Comparison of ENCODE assay signal across 17 mouse cellular contexts in genomic region chr10:51926644-51927043, GRCm38 (mm10).
"Had no signal": no experiment of that assay in that cellular context is flagged by ENCODE, and none has a peak within 500 bp of the region (broad histone marks: within the 10 kb centered on the region; RNA-seq: fewer than 3 reads in every experiment).

No protein-coding gene starts in this region.

- H3K27me3 ChIP-seq: liver, embryonic 13.5 days; liver, embryonic 15.5 days; lung, embryonic 15.5 days; megakaryocyte, embryonic 14.5 days; midbrain, embryonic 13.5 days; midbrain, embryonic 15.5 days; neural tube, embryonic 12.5 days; stomach, embryonic 15.5 days had no signal

- H3K9me3 ChIP-seq: liver, embryonic 13.5 days; liver, embryonic 15.5 days; lung, embryonic 15.5 days; megakaryocyte, embryonic 14.5 days; midbrain, embryonic 13.5 days; midbrain, embryonic 15.5 days; neural tube, embryonic 12.5 days; stomach, embryonic 15.5 days had no signal

- H3K4me2 ChIP-seq: liver, embryonic 11.5 days; liver, embryonic 13.5 days; liver, embryonic 15.5 days; lung, embryonic 15.5 days; midbrain, embryonic 11.5 days; midbrain, embryonic 13.5 days; midbrain, embryonic 15.5 days; neural tube, embryonic 12.5 days; stomach, embryonic 15.5 days had no signal

- H3K4me3 ChIP-seq: liver, embryonic 13.5 days; liver, embryonic 15.5 days; lung, embryonic 15.5 days; megakaryocyte, embryonic 14.5 days; midbrain, embryonic 13.5 days; midbrain, embryonic 15.5 days; neural tube, embryonic 12.5 days; stomach, embryonic 15.5 days had no signal

- H3K4me1 ChIP-seq: liver, embryonic 13.5 days; liver, embryonic 15.5 days; lung, embryonic 15.5 days; megakaryocyte, embryonic 14.5 days; midbrain, embryonic 13.5 days; midbrain, embryonic 15.5 days; neural tube, embryonic 12.5 days; stomach, embryonic 15.5 days had no signal

- DNase-seq: liver, embryonic 13.5 days; liver, postnatal 0 days; right cerebral cortex, postnatal 14 days; thymus, adult 2 months; thymus, postnatal 25 days; thymus, postnatal 4 days had no signal

- H3K9ac ChIP-seq: liver, embryonic 13.5 days; liver, embryonic 15.5 days; liver, postnatal 0 days; lung, embryonic 15.5 days; midbrain, embryonic 13.5 days; midbrain, embryonic 15.5 days; neural tube, embryonic 12.5 days; stomach, embryonic 15.5 days had no signal

- H3K36me3 ChIP-seq: liver, embryonic 13.5 days; liver, embryonic 15.5 days; lung, embryonic 15.5 days; midbrain, embryonic 13.5 days; midbrain, embryonic 15.5 days; neural tube, embryonic 12.5 days; stomach, embryonic 15.5 days had no signal

- ATAC-seq: liver, postnatal 0 days; midbrain, embryonic 13.5 days; midbrain, embryonic 15.5 days had no signal

- H3K27ac ChIP-seq: liver, embryonic 13.5 days; liver, embryonic 15.5 days; lung, embryonic 15.5 days; macrophage; midbrain, embryonic 13.5 days; midbrain, embryonic 15.5 days; neural tube, embryonic 12.5 days; stomach, embryonic 15.5 days; stomach, postnatal 0 days had no signal
